Mouse (Mus musculus) heart, embryonic 14.5 days (tissue): Measurements from ENCODE around the gene Ffar2. TPM values are rescaled to one million over a fixed set of nuclear protein-coding genes. Genes with fewer than 3 reads are reported as not detected.

ENCODE experiments used
- ATAC-seq: fragments of 200-750 bp; cut with Nextera tagmentation; 2 replicates; pipeline ENCODE4 v1.8.0; 2017; ENCODE audit warnings: low read depth, moderate TSS enrichment; ENCODE audit not compliant: insufficient number of reproducible peaks, insufficient read depth, low FRiP score
- H3K27ac ChIP-seq, 2 experiments: fragments of 200-500 bp in 1 of 2; fragments of 300-500 bp in 1 of 2; sonication (generic) in 1 of 2; replicated peaks in 1 of 2; 2 replicates each; pipeline ENCODE4 v1.5.1; 2012 to 2014; ENCODE audit warnings: low read depth in 2 of 2, low read length in 2 of 2, control low read depth in 1 of 2, mild to moderate bottlenecking in 1 of 2, mixed read lengths in 1 of 2; ENCODE audit not compliant: control insufficient read depth in 1 of 2, insufficient read depth in 1 of 2
- H3K27me3 ChIP-seq: fragments of 300-500 bp; sonication (generic); 2 replicates; pipeline ENCODE4 v1.6.1; 2014; ENCODE audit warnings: mild to moderate bottlenecking, low read length, control low read depth; ENCODE audit not compliant: control insufficient read depth, insufficient read depth
- H3K36me3 ChIP-seq: fragments of 300-500 bp; sonication (generic); 2 replicates; pipeline ENCODE4 v1.6.1; 2014; ENCODE audit warnings: mild to moderate bottlenecking, control low read depth, low read length, mixed read lengths; ENCODE audit not compliant: control insufficient read depth, insufficient read depth
- H3K4me1 ChIP-seq, 2 experiments: fragments of 200-500 bp in 1 of 2; fragments of 300-500 bp in 1 of 2; sonication (generic) in 1 of 2; 2 replicates each; pipeline ENCODE4 v1.6.1; 2012 to 2014; ENCODE audit warnings: low read length in 2 of 2, control low read depth in 1 of 2, mixed read lengths in 1 of 2; ENCODE audit not compliant: control insufficient read depth in 2 of 2, insufficient read depth in 2 of 2
- H3K4me2 ChIP-seq: fragments of 300-500 bp; sonication (generic); 2 replicates; pipeline ENCODE4 v1.6.1; 2014; ENCODE audit warnings: mild to moderate bottlenecking, low read length
- H3K4me3 ChIP-seq, 2 experiments: fragments of 200-500 bp in 1 of 2; fragments of 300-500 bp in 1 of 2; sonication (generic) in 1 of 2; 2 replicates each; pipeline ENCODE4 v1.5.1; 2012 to 2014; ENCODE audit warnings: low read length in 2 of 2, mild to moderate bottlenecking in 2 of 2, control low read depth in 1 of 2, low read depth in 1 of 2, moderate library complexity in 1 of 2; ENCODE audit not compliant: control insufficient read depth in 1 of 2, insufficient read depth in 1 of 2
- H3K9ac ChIP-seq: fragments of 300-500 bp; sonication (generic); 2 replicates; pipeline ENCODE4 v1.6.1; 2014; ENCODE audit warnings: mild to moderate bottlenecking, low read length
- H3K9me3 ChIP-seq: fragments of 300-500 bp; sonication (generic); 2 replicates; pipeline ENCODE4 v1.6.1; 2016; ENCODE audit warnings: low read length, control low read depth; ENCODE audit not compliant: control insufficient read depth
- WGBS: fragments of 180-500 bp; shearing (Covaris S2); extraction: QIAGEN DNeasy Blood & Tissue Kit; methylation state at CpG from one replicate; pipeline ENCODE4 v1.1.7; 2014; 5-methylcytosine and 5-hydroxymethylcytosine counted together
- polyA plus RNA-seq: library from polyadenylated mRNA; unstranded; fragments of >200 nt; fragmentation: Nextera tagmentation; extraction: Ambion mirVana; gene quantifications from 2 replicates; pipeline ENCODE4 v1.2.1, GENCODE M21; 2014

The Ffar2 gene
- polyA plus RNA-seq, 1 experiment from 2014 or later, result 0.16 TPM

GRCm38 (mm10) chr7:30776104-30776503 is 47.5 kb downstream of the Ffar2 start:
- Histone ChIP-seq H3K9ac (no peak overlapping the region), H3K9me3 (no peaks in the 10 kb centered on the region), H3K27me3 (no peaks in the 10 kb centered on the region), H3K4me2 (no peak overlapping the region), H3K27ac (no peak overlapping the region), H3K4me3 (no peak overlapping the region), H3K4me1 (no peaks in the 10 kb centered on the region), H3K36me3 (no peaks in the 10 kb centered on the region)
- ATAC-seq, result no peak
- 71% methylated on average over 9 of the region's 9 CpGs for WGBS

DNA sequence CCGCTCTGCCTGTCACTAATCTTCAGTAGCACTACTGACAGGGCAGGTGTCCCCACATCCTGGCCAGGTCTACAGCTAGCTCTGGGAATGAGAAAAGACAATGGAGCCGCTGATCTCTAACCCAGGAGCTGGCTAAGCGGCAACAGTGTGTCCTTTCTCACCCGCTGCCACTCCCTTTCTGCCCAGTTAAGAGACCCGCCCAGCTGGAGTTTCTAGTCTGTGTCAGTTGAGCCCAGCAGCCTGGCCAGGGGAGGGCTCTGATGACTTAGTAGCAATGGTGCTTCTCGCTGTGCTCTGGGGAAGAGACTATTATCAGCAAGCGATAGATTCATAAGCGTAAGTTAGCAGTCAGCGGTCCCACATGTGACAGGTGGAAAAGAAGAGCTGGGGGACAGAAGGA is 54.3 kb downstream of the Ffar2 start:
- Histone ChIP-seq H3K4me1 (no peaks in the 10 kb centered on the region), H3K27ac (no peak overlapping the region), H3K36me3 (no peaks in the 10 kb centered on the region), H3K4me3 (no peak overlapping the region), H3K27me3 (no peaks in the 10 kb centered on the region), H3K9me3 (no peaks in the 10 kb centered on the region), H3K4me2 (no peak overlapping the region), H3K9ac (no peak overlapping the region)
- ATAC-seq, result no peak
- WGBS, result 26% methylated on average over 9 of the region's 9 CpGs

Other genes with a start within 250 kb of the Ffar2 start
- gene Kmt2b, start 235.0 kb downstream of the Ffar2 start, polyA plus RNA-seq, result 8.0 and 9.7 TPM in 2 replicates
- gene Zbtb32, start 224.9 kb downstream of the Ffar2 start, polyA plus RNA-seq, result 0.11 and 0.19 TPM in 2 replicates
- gene Upk1a, start 210.9 kb downstream of the Ffar2 start, polyA plus RNA-seq, result 0.32 TPM in 1 of 2 replicates, not detected in the other
- 2,519 and 2,589 TPM in 2 replicates for gene Cox6b1, start 197.6 kb downstream of the Ffar2 start, polyA plus RNA-seq
- 0.19 TPM in 1 of 2 replicates, not detected in the other for gene Etv2, start 187.9 kb downstream of the Ffar2 start, polyA plus RNA-seq
- gene Rbm42, start 173.5 kb downstream of the Ffar2 start, polyA plus RNA-seq, result 72.5 and 75.5 TPM in 2 replicates
- gene Haus5, start 158.8 kb downstream of the Ffar2 start, polyA plus RNA-seq, result 26.1 and 27.6 TPM in 2 replicates
- not detected in 2 replicates for gene Pmis2, start 152.2 kb downstream of the Ffar2 start, polyA plus RNA-seq
- gene 2200002J24Rik, start 124.8 kb downstream of the Ffar2 start, polyA plus RNA-seq, result 1.3 and 2.8 TPM in 2 replicates
- 0.22 and 0.42 TPM in 2 replicates for gene Atp4a, start 111.6 kb downstream of the Ffar2 start, polyA plus RNA-seq
- 205 and 215 TPM in 2 replicates for gene Tmem147, start 94.2 kb downstream of the Ffar2 start, polyA plus RNA-seq
- 0.43 and 0.44 TPM in 2 replicates for gene Gapdhs, start 80.1 kb downstream of the Ffar2 start, polyA plus RNA-seq
- gene Sbsn, start 72.3 kb downstream of the Ffar2 start, polyA plus RNA-seq, result 0.57 and 0.84 TPM in 2 replicates
- 0.81 and 1.5 TPM in 2 replicates for gene Dmkn, start 60.0 kb downstream of the Ffar2 start, polyA plus RNA-seq
- gene Krtdap, start 35.9 kb downstream of the Ffar2 start, polyA plus RNA-seq, result 1.1 TPM in 1 of 2 replicates, not detected in the other
- gene Ffar3, start 32.4 kb upstream of the Ffar2 start, polyA plus RNA-seq, result not detected in 2 replicates
- gene Ffar1, start 37.8 kb upstream of the Ffar2 start, polyA plus RNA-seq, result not detected in 2 replicates
- 0.16 TPM in 1 of 2 replicates, not detected in the other for gene Cd22, start 56.6 kb upstream of the Ffar2 start, polyA plus RNA-seq
- 0.15 TPM in 1 of 2 replicates, not detected in the other for gene Mag, start 91.1 kb upstream of the Ffar2 start, polyA plus RNA-seq
- not detected in 2 replicates for gene Hamp2, start 100.9 kb upstream of the Ffar2 start, polyA plus RNA-seq
- not detected in 2 replicates for gene Hamp, start 120.3 kb upstream of the Ffar2 start, polyA plus RNA-seq
- gene Usf2, start 133.0 kb upstream of the Ffar2 start, polyA plus RNA-seq, result 17.2 and 19.6 TPM in 2 replicates
- gene Lsr, start 149.7 kb upstream of the Ffar2 start, polyA plus RNA-seq, result 6.1 and 6.7 TPM in 2 replicates
- gene Fam187b, start 150.0 kb upstream of the Ffar2 start, polyA plus RNA-seq, result 0.30 and 0.89 TPM in 2 replicates
- gene Fxyd5, start 218.7 kb upstream of the Ffar2 start, polyA plus RNA-seq, result 34.3 and 36.1 TPM in 2 replicates
- gene Fxyd7, start 227.7 kb upstream of the Ffar2 start, polyA plus RNA-seq, result 1.6 and 1.9 TPM in 2 replicates
- 1,215 and 1,293 TPM in 2 replicates for gene Fxyd1, start 233.4 kb upstream of the Ffar2 start, polyA plus RNA-seq
- gene Lgi4, start 235.6 kb upstream of the Ffar2 start, polyA plus RNA-seq, result not detected in 2 replicates